In genomic region chr1:152060265-152060664, GRCm38 (mm10) we compare ENCODE assay signal across 17 mouse cellular contexts.
"Had no signal": no experiment of that assay in that cellular context is flagged by ENCODE, and none has a peak within 500 bp of the region (broad histone marks: within the 10 kb centered on the region; RNA-seq: fewer than 3 reads in every experiment).

No protein-coding gene starts in this region.

- H3K27me3 ChIP-seq: liver, embryonic 15.5 days; lung, embryonic 15.5 days; megakaryocyte, embryonic 14.5 days; midbrain, embryonic 15.5 days; neural tube, embryonic 12.5 days; stomach, embryonic 15.5 days had no signal

- H3K36me3 ChIP-seq: liver, embryonic 15.5 days; lung, embryonic 15.5 days; midbrain, embryonic 15.5 days; neural tube, embryonic 12.5 days; stomach, embryonic 15.5 days had no signal

- DNase-seq: liver, postnatal 0 days; lung, adult 2 months; lung, postnatal 14 days; lung, postnatal 36 days; right cerebral cortex, postnatal 14 days; thymus, adult 2 months; thymus, postnatal 25 days; thymus, postnatal 4 days had no signal

- H3K27ac ChIP-seq: liver, embryonic 15.5 days; lung, embryonic 15.5 days; macrophage; midbrain, embryonic 15.5 days; neural tube, embryonic 12.5 days; stomach, embryonic 15.5 days; stomach, postnatal 0 days had no signal

- ATAC-seq: liver, postnatal 0 days; lung, postnatal 0 days; midbrain, embryonic 15.5 days had no signal

- H3K4me3 ChIP-seq: liver, embryonic 15.5 days; lung, embryonic 15.5 days; megakaryocyte, embryonic 14.5 days; midbrain, embryonic 15.5 days; neural tube, embryonic 12.5 days; stomach, embryonic 15.5 days had no signal

- H3K4me2 ChIP-seq: liver, embryonic 15.5 days; lung, embryonic 15.5 days; midbrain, embryonic 15.5 days; neural tube, embryonic 12.5 days; stomach, embryonic 15.5 days had no signal

- H3K4me1 ChIP-seq: liver, embryonic 15.5 days; neural tube, embryonic 12.5 days; stomach, embryonic 15.5 days had no signal

- H3K9me3 ChIP-seq: liver, embryonic 15.5 days; lung, embryonic 15.5 days; midbrain, embryonic 15.5 days; neural tube, embryonic 12.5 days; stomach, embryonic 15.5 days had no signal

- H3K9ac ChIP-seq: liver, embryonic 15.5 days; liver, postnatal 0 days; lung, embryonic 15.5 days; midbrain, embryonic 15.5 days; neural tube, embryonic 12.5 days; stomach, embryonic 15.5 days had no signal
